Mouse (Mus musculus): ENCODE results near the gene Tax1bp1.

Gene Tax1bp1

GRCm38 (mm10) chr6:52802181-52802580 is 88.7 kb downstream of the Tax1bp1 start:
- no peak for DNase-seq

GRCm38 (mm10) chr6:52805237-52805856 is 91.8 kb downstream of the Tax1bp1 start:
- DNase-seq = no peak
